11 mouse cellular contexts compared by ENCODE assay signal in genomic region chr1:169553446-169553845, GRCm38 (mm10).
"Had no signal": no experiment of that assay in that cellular context is flagged by ENCODE, and none has a peak within 500 bp of the region (broad histone marks: within the 10 kb centered on the region; RNA-seq: fewer than 3 reads in every experiment).

No protein-coding gene starts in this region.

- H3K27ac ChIP-seq: layer of hippocampus, adult 2 months; limb, embryonic 12.5 days; liver, embryonic 13.5 days; midbrain, embryonic 13.5 days; stomach, embryonic 15.5 days had no signal

- ATAC-seq: liver, postnatal 0 days; lung, postnatal 0 days; midbrain, embryonic 13.5 days had no signal

- H3K4me2 ChIP-seq: limb, embryonic 12.5 days; liver, embryonic 13.5 days; midbrain, embryonic 13.5 days; stomach, embryonic 15.5 days had no signal

- H3K4me3 ChIP-seq: layer of hippocampus, adult 2 months; limb, embryonic 12.5 days; liver, embryonic 13.5 days; midbrain, embryonic 13.5 days; stomach, embryonic 15.5 days had no signal

- H3K9ac ChIP-seq: limb, embryonic 12.5 days; liver, embryonic 13.5 days; liver, postnatal 0 days; midbrain, embryonic 13.5 days; stomach, embryonic 15.5 days had no signal

- H3K27me3 ChIP-seq: limb, embryonic 12.5 days; liver, embryonic 13.5 days; midbrain, embryonic 13.5 days; stomach, embryonic 15.5 days had no signal

- H3K4me1 ChIP-seq: limb, embryonic 12.5 days; liver, embryonic 13.5 days; midbrain, embryonic 13.5 days; stomach, embryonic 15.5 days had no signal

- H3K9me3 ChIP-seq: limb, embryonic 12.5 days; liver, embryonic 13.5 days; midbrain, embryonic 13.5 days; stomach, embryonic 15.5 days had no signal

- H3K36me3 ChIP-seq: limb, embryonic 12.5 days; liver, embryonic 13.5 days; midbrain, embryonic 13.5 days; stomach, embryonic 15.5 days had no signal

- DNase-seq: liver; liver, embryonic 13.5 days; liver, postnatal 0 days; right cerebral cortex, postnatal 14 days; thymus, adult 2 months; thymus, postnatal 25 days had no signal
